Mouse (Mus musculus) 416B (cell line): ENCODE measurements at regions not wholly inside any gene's neighbourhood (a gene's known extent, or its start where the extent isn't known, plus 50 kb on each side); places are given as distances from the start of the nearest gene placed in this dataset.

Source experiments
- DNase-seq: peaks from one replicate; pipeline ENCODE4 v3.0.0; 2011; ENCODE audit warnings: low read depth

- no peak for DNase-seq
These were observed 764.6 kb downstream of the Basp1 start for GRCm38 (mm10) chr15:24648938-24649337.

- no peak for DNase-seq
These were observed 777.9 kb downstream of the Basp1 start for GRCm38 (mm10) chr15:24635620-24636019.

- DNase-seq = peak; percentile 34
These were observed 817.3 kb downstream of the Basp1 start for GRCm38 (mm10) chr15:24596242-24596641.

GRCm38 (mm10) chr15:24588943-24589342 is 824.6 kb downstream of the Basp1 start:
- peak; percentile 75 for DNase-seq

- no peak for DNase-seq
These were observed 846.6 kb downstream of the Basp1 start for GRCm38 (mm10) chr15:24566981-24567380.

- no peak for DNase-seq
These were observed 856.8 kb downstream of the Basp1 start for GRCm38 (mm10) chr15:24556806-24557205.

- DNase-seq = no peak
These were observed 863.5 kb downstream of the Basp1 start for GRCm38 (mm10) chr15:24550108-24550507.

- DNase-seq = no peak
These were observed 883.5 kb downstream of the Basp1 start for GRCm38 (mm10) chr15:24530065-24530464.

- DNase-seq = peak; percentile 37
These were observed 886.2 kb downstream of the Basp1 start for GRCm38 (mm10) chr15:24527379-24527778.

GRCm38 (mm10) chr15:24513926-24514325 is 899.6 kb downstream of the Basp1 start:
- DNase-seq = no peak

GRCm38 (mm10) chr15:24501907-24502559 is 911.5 kb downstream of the Basp1 start:
- DNase-seq = no peak

- no peak for DNase-seq
These were observed 927.3 kb downstream of the Basp1 start for GRCm38 (mm10) chr15:24486235-24486634.

GRCm38 (mm10) chr15:24468239-24468638 is 945.3 kb downstream of the Basp1 start:
- no peak for DNase-seq

- no peak for DNase-seq
These were observed 955.8 kb downstream of the Basp1 start for GRCm38 (mm10) chr15:24457726-24458125.

GRCm38 (mm10) chr15:24433083-24433482 is 980.5 kb downstream of the Basp1 start:
- peak; percentile 61 for DNase-seq

- DNase-seq = no peak
These were observed 984.4 kb downstream of the Basp1 start for GRCm38 (mm10) chr15:24429154-24429553.

GRCm38 (mm10) chr15:24422333-24422942 is 991.1 kb downstream of the Basp1 start:
- no peak for DNase-seq

GRCm38 (mm10) chr15:24419736-24420135 is 993.8 kb downstream of the Basp1 start:
- DNase-seq = peak; percentile 9

- no peak for DNase-seq
These were observed 994.4 kb downstream of the Basp1 start for GRCm38 (mm10) chr15:24419186-24419585.

- peak; percentile 52 for DNase-seq
These were observed 1005.9 kb downstream of the Basp1 start for GRCm38 (mm10) chr15:24407691-24408090.

- no peak for DNase-seq
These were observed 1008.3 kb downstream of the Basp1 start for GRCm38 (mm10) chr15:24405305-24405704.

GRCm38 (mm10) chr15:24400088-24400487 is 1013.5 kb downstream of the Basp1 start:
- peak; percentile 5 for DNase-seq

GRCm38 (mm10) chr15:24358398-24358797 is 1055.2 kb downstream of the Basp1 start:
- no peak for DNase-seq
